Mouse (Mus musculus) ES-Bruce4 (cell line): ENCODE results near the gene Trim26. TPM values are rescaled to one million over a fixed set of nuclear protein-coding genes. Genes with fewer than 3 reads are reported as not detected.
A peak's percentile ranks its signal among the peaks of the same experiment; 100 is the strongest.

Experiments
- H3K27ac ChIP-seq: 2 replicates; pipeline ENCODE4 v1.5.1; 2012; ENCODE audit warnings: low read length, inconsistent platforms; ENCODE audit not compliant: insufficient read depth
- H3K27me3 ChIP-seq: 2 replicates; pipeline ENCODE4 v1.6.1; 2012; ENCODE audit warnings: mild to moderate bottlenecking, low read length, inconsistent platforms; ENCODE audit not compliant: control insufficient read depth, poor library complexity, insufficient read depth, severe bottlenecking
- H3K36me3 ChIP-seq: 2 replicates; pipeline ENCODE4 v1.6.1; 2012; ENCODE audit warnings: inconsistent platforms, mild to moderate bottlenecking, low read length, moderate library complexity; ENCODE audit not compliant: control insufficient read depth, poor library complexity, insufficient read depth, severe bottlenecking
- H3K4me1 ChIP-seq: one replicate; pipeline ENCODE4 v1.8.1; 2011; ENCODE audit warnings: low read length; ENCODE audit not compliant: control insufficient read depth, insufficient read depth
- H3K4me3 ChIP-seq: 2 replicates; pipeline ENCODE4 v1.5.1; 2011; ENCODE audit warnings: low read depth, mild to moderate bottlenecking, low read length
- H3K9ac ChIP-seq: 2 replicates; pipeline ENCODE4 v1.6.1; 2012; ENCODE audit warnings: low read depth, mild to moderate bottlenecking, inconsistent platforms; ENCODE audit not compliant: poor library complexity, severe bottlenecking
- H3K9me3 ChIP-seq: replicated peaks from 2 replicates; pipeline ENCODE4 v1.6.1; 2012; ENCODE audit warnings: mild to moderate bottlenecking, low read length, inconsistent platforms; ENCODE audit not compliant: control insufficient read depth, poor library complexity, insufficient read depth, severe bottlenecking
- CTCF ChIP-seq: IDR thresholded peaks from one replicate; pipeline ENCODE4 v1.8.1; 2011; ENCODE audit warnings: low read depth, low read length
- EP300 ChIP-seq: IDR thresholded peaks from 2 replicates; pipeline ENCODE4 v1.6.1; 2011; ENCODE audit warnings: low read depth, low read length; ENCODE audit not compliant: insufficient read depth
- POLR2A ChIP-seq: IDR thresholded peaks from one replicate; pipeline ENCODE4 v1.8.1; 2011; ENCODE audit warnings: low read length; ENCODE audit not compliant: insufficient read depth
- polyA plus RNA-seq: library from polyadenylated mRNA; stranded (reverse); fragments of >200 nt; gene quantifications from 2 replicates; pipeline ENCODE4 v1.2.4, GENCODE M21; 2011; ENCODE audit warnings: low read depth; ENCODE audit not compliant: missing spikeins, insufficient read depth, insufficient read length

The Trim26 gene
- polyA plus RNA-seq, 1 experiment = 53.2 TPM

- H3K4me3 ChIP-seq = no peak overlapping the region
- H3K9ac ChIP-seq = no peak overlapping the region
- TF ChIP-seq CTCF (no peak), POLR2A (no peak), EP300 (no peak)
- no peaks in the 10 kb centered on the region for H3K4me1 ChIP-seq
- peaks cover 60% of the 10 kb centered on the region for H3K36me3 ChIP-seq
- H3K27me3 ChIP-seq = no peaks in the 10 kb centered on the region
- no peaks in the 10 kb centered on the region for H3K9me3 ChIP-seq
- H3K27ac ChIP-seq = no peak overlapping the region
These were observed 18.6 kb downstream of the Trim26 start for GRCm38 (mm10) chr17:36855484-36855883.

GRCm38 (mm10) chr17:36856236-36856635 is 19.3 kb downstream of the Trim26 start:
- Histone ChIP-seq H3K9ac (no peak overlapping the region), H3K36me3 (peaks cover 57% of the 10 kb centered on the region), H3K27ac (no peak overlapping the region), H3K9me3 (no peaks in the 10 kb centered on the region), H3K4me1 (peaks cover 1% of the 10 kb centered on the region), H3K4me3 (no peak overlapping the region), H3K27me3 (no peaks in the 10 kb centered on the region)
- TF ChIP-seq CTCF (no peak), EP300 (no peak)

- TF ChIP-seq EP300 (no peak), POLR2A (no peak), CTCF (no peak)
- H3K4me3 ChIP-seq = no peak overlapping the region
- no peaks in the 10 kb centered on the region for H3K9me3 ChIP-seq
- H3K4me1 ChIP-seq = peaks cover 1% of the 10 kb centered on the region
- peaks cover 46% of the 10 kb centered on the region for H3K36me3 ChIP-seq
- no peak overlapping the region for H3K9ac ChIP-seq
- no peaks in the 10 kb centered on the region for H3K27me3 ChIP-seq
- H3K27ac ChIP-seq = no peak overlapping the region
These were observed 21.2 kb downstream of the Trim26 start for GRCm38 (mm10) chr17:36858181-36858580.

GRCm38 (mm10) chr17:36861680-36862079 is 24.7 kb downstream of the Trim26 start:
- Histone ChIP-seq H3K27ac (no peak overlapping the region), H3K9me3 (no peaks in the 10 kb centered on the region), H3K27me3 (no peaks in the 10 kb centered on the region), H3K4me3 (no peak overlapping the region), H3K36me3 (peaks cover 19% of the 10 kb centered on the region), H3K9ac (no peak overlapping the region), H3K4me1 (peaks cover 1% of the 10 kb centered on the region)
- TF ChIP-seq CTCF (no peak), EP300 (no peak), POLR2A (no peak)

GRCm38 (mm10) chr17:36866719-36867527 is 30.0 kb downstream of the Trim26 start, which contains the start of gene Trim15:
Trim15 (minus strand) TSS chr17:36867210.
- TF ChIP-seq EP300 = 0 out of 2 replicates have a peak, but pooled peaks have one; percentile 2
- TF ChIP-seq CTCF = no peak
- Histone ChIP-seq H3K36me3 (no peaks in the 10 kb centered on the region), H3K27me3 (no peaks in the 10 kb centered on the region), H3K27ac (no peak within 1 kb of the TSS), H3K9ac (no peak within 1 kb of the TSS), H3K9me3 (no peaks in the 10 kb centered on the region), H3K4me1 (no peaks in the 10 kb centered on the region), H3K4me3 (peak within 1 kb of the TSS; percentile 38)

GRCm38 (mm10) chr17:36868836-36869235 is 31.9 kb downstream of the Trim26 start:
- Histone ChIP-seq H3K9ac (no peak overlapping the region), H3K27ac (no peak overlapping the region), H3K4me1 (no peaks in the 10 kb centered on the region), H3K36me3 (no peaks in the 10 kb centered on the region), H3K27me3 (no peaks in the 10 kb centered on the region), H3K4me3 (no peak overlapping the region), H3K9me3 (no peaks in the 10 kb centered on the region)
- TF ChIP-seq EP300 (no peak), CTCF (no peak), POLR2A (no peak)
